Mouse (Mus musculus): Measurements from ENCODE around the gene Crmp1. TPM values are rescaled to one million over a fixed set of nuclear protein-coding genes. Genes with fewer than 3 reads are reported as not detected.
A peak's percentile ranks its signal among the peaks of the same experiment; 100 is the strongest.

The Crmp1 gene
- total RNA-seq, 2 experiments from 2014 or later = 199 to 200 TPM

GRCm38 (mm10) chr5:37281021-37281420 is 39.3 kb downstream of the Crmp1 start:
- peak in 1 of 2 experiments; percentile 33 for DNase-seq (ENCODE audit: low spot score in 2 of 2)
- intact Hi-C loops (cut with DNase I) = no loop called here

- DNase-seq (ENCODE audit: low spot score in 2 of 2) = peak; percentile 54 to 57
- intact Hi-C loops (cut with DNase I) = loop anchor here (2.0 to 5.0 kb wide), 2 partner anchors 44 to 126 kb away; no protein-coding TSS in a partner anchor
These were observed 46.6 kb downstream of the Crmp1 start for GRCm38 (mm10) chr5:37288374-37288773.

DNA sequence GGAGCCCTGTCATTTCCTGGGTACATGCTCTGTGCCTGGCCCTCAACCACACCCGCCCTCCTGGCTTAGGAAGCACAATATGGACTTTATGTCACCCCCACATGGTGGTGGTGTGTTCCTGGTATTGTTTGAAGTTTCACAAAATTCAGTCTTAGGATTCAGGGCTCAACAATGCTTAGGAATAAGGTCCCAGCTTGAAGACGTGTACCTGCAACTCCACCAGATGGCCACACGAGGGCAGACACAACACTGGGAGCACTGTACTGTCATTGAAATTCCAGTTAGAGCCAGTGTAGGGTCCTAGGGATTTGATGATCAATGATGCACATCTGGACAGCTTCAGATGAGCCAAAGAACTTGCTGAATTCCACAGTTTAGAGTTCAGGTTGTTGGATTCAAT is 47.5 kb downstream of the Crmp1 start:
- intact Hi-C loops (cut with DNase I) = loop anchor here (2.0 to 5.0 kb wide), 2 partner anchors 44 to 127 kb away; no protein-coding TSS in a partner anchor
- DNase-seq (ENCODE audit: low spot score in 2 of 2) = peak; percentile 48 to 55

- intact Hi-C loops (cut with DNase I) = no loop called here
- no peak for DNase-seq (ENCODE audit: low spot score in 2 of 2)
These were observed 49.2 kb downstream of the Crmp1 start for GRCm38 (mm10) chr5:37290983-37291382.

DNA sequence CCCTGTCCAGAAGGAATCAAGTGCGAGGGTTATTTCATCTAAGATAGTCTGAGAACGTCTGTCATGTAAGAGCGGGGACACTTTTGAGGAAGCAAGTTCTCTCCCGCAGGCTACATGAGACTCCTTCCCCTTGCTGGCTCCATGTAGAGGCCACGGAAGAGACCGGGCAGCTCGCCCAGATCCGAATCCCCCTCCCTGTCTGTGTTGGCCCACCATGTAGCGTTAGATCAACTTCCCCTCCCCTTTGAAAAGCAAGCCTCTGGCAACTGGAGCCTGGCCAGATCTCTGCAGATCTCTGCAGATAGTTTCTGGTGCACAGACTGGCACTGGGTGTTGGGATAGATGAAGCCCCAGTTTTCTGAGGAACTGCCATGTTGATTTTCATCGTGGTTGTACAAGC is 55.0 kb downstream of the Crmp1 start:
- intact Hi-C loops (cut with DNase I) = loop anchor here (5.0 kb wide), 3 partner anchors 61 to 791 kb away; no protein-coding TSS in a partner anchor
- no peak for DNase-seq (ENCODE audit: low spot score in 2 of 2)

DNA sequence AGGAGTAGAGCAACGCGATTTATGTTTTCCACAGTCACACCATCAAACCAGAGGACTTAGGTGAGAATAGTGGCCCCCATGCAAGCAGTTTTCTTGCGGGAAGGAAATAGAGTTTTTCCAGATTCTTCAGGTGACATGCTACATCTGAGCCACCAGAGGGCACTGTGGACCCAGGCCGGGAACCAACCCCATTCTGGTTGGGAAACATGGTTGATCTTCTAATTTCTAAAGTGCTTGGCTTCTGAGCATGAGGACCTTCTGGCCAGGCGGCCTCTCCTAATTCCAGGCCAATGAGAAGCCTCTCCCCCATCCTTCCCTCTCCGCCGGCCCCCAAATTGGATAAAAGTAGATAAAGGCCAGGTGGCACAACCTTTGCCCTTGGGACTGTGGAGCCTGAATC is 56.6 kb downstream of the Crmp1 start:
- intact Hi-C loops (cut with DNase I) = loop anchor here (2.0 to 5.0 kb wide), 4 partner anchors 59 to 789 kb away; partner anchors contain the start of gene Stk32b
- no peak for DNase-seq (ENCODE audit: low spot score in 2 of 2)

GRCm38 (mm10) chr5:37310026-37310425 is 68.3 kb downstream of the Crmp1 start:
- no peak for DNase-seq (ENCODE audit: low spot score in 2 of 2)
- intact Hi-C loops (cut with DNase I) = no loop called here

- DNase-seq (ENCODE audit: low spot score in 2 of 2) = no peak
- intact Hi-C loops (cut with DNase I) = no loop called here
These were observed 71.4 kb downstream of the Crmp1 start for GRCm38 (mm10) chr5:37312980-37313722.

DNA sequence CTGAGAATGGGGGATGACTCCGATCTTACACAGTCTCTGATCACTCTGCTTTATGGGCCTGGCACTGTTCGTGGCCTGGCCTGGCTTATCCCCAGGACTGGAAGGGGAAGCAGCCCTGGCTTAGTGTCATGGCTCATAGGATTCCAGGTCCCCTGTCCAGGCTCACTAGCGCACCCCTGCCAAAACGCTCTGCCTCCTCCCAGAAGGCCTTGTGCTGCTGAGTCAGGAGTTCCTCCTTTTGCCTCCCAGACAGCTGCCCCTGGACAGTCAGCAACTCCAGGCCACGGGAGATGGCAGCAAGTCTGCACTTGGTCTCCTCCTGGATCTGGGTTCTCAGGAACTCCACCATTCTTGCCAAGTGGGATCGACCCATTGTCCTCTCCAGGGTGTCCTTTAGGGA is 77.0 kb downstream of the Crmp1 start:
- intact Hi-C loops (cut with DNase I) = no loop called here
- no peak for DNase-seq (ENCODE audit: low spot score in 2 of 2)

DNA sequence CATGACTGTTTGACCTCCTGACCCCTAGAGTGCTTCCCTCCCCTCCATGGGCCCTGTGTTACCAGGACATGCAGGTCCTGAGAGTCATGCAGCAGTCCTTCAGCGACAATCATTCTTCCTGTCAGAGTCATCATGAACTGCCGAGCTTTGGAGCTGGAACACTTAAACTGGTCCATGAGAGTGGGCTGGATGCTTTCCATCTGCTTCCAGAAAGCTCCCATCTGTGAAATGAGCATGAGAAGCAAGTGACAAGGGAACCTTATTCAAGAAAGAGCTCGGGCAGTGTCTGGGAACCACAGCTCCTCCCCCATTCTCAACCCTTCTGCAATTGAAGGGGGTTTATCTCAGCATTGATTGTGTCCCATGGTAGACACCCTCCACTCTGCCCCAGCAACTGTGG is 78.4 kb downstream of the Crmp1 start:
- peak; percentile 27 to 36 for DNase-seq (ENCODE audit: low spot score in 2 of 2)
- intact Hi-C loops (cut with DNase I) = no loop called here

- intact Hi-C loops (cut with DNase I) = no loop called here
- no peak for DNase-seq (ENCODE audit: low spot score in 2 of 2)
These were observed 79.0 kb downstream of the Crmp1 start for GRCm38 (mm10) chr5:37320761-37321160.

DNA sequence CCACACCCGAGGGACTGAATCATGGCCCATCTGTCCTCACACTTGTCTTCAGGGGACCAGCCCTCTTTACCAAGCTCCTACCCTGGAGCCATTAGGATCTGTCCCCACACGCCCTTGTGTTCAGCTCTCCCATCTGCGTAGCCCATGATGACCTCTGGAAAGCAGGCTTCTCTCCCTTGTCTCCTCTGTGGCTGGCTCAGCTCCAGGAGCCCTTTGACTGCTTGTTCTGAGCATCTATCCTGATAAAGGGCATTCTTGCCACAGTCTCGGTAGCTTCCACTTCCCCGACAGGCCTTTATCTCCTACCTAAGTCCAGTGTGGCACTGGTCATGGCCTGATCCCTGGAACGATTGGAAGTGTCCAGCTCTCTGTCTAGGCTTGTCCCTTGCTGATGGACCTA is 84.9 kb downstream of the Crmp1 start:
- DNase-seq (ENCODE audit: low spot score in 2 of 2) = no peak
- intact Hi-C loops (cut with DNase I) = no loop called here

DNA sequence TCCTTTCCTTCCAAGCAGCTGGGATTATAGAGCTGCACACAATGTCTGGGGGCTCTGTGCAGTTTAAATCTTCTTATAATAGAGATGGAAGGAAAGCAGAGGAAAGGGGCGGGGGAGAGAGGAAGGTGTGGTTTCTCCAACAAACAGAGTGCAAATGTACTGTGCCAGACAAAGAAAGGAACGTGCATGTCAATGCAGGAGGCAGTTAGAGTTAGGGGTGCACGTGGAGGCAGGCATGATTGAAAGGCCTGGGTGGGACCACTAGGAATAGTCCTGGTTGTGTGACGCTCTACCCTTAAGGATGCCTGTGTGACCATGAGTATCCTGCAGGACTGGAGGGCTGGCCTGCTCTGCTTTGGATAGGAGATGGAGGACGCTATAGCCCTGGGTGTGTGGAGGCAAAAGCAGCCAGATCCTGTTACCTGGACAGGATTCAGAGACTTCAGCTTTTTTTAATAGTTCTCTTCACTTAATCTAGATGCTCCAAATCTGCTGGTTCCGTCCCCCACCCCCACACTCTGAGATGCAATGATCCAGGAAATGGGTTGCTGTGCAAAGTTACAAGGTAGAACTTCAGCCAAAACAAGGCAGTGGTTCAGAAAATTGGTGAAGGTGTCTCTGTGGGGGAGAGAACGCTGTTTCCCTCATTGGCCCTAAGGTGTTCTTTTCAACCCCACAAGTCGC is 88.9 kb downstream of the Crmp1 start:
- intact Hi-C loops (cut with DNase I) = no loop called here
- no peak for DNase-seq (ENCODE audit: low spot score in 2 of 2)

- no peak for DNase-seq (ENCODE audit: low spot score in 2 of 2)
- intact Hi-C loops (cut with DNase I) = no loop called here
These were observed 89.4 kb downstream of the Crmp1 start for GRCm38 (mm10) chr5:37331133-37331505.

- no peak for DNase-seq (ENCODE audit: low spot score in 2 of 2)
- intact Hi-C loops (cut with DNase I) = no loop called here
These were observed 90.3 kb downstream of the Crmp1 start for GRCm38 (mm10) chr5:37332066-37332465.

GRCm38 (mm10) chr5:37335061-37335460 is 93.3 kb downstream of the Crmp1 start:
- DNase-seq (ENCODE audit: low spot score in 2 of 2) = no peak
- intact Hi-C loops (cut with DNase I) = no loop called here

GRCm38 (mm10) chr5:37336485-37337105 is 94.9 kb downstream of the Crmp1 start, which contains the start of gene Evc:
Gene Evc, minus strand, starts transcription at chr5:37336894.
- peak; percentile 36 to 55 for DNase-seq (ENCODE audit: low spot score in 2 of 2)
- intact Hi-C loops (cut with DNase I) = no loop called here

DNA sequence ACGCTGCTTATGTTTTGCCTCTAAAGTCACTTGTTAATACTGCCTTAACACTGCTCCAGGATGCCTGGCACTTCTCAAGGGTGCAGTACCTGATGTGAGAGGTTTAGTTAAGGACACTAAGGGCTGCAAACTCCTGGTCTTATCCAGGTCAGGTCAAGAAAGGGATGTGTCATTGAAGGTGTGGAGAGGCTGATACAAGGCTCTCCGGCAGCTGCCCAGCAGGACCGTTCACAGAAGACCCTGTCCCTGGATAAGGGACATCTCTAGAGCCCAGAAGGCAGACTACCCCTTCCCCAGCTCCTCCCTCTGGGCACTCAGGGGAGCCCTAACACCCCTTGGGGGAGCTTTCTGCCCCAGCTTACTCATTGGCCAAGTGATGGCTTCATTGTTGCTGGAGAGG is 96.0 kb downstream of the Crmp1 start:
- DNase-seq (ENCODE audit: low spot score in 2 of 2) = no peak
- intact Hi-C loops (cut with DNase I) = no loop called here

- intact Hi-C loops (cut with DNase I) = no loop called here
- DNase-seq (ENCODE audit: low spot score in 2 of 2) = peak; percentile 82 to 89
These were observed 96.5 kb downstream of the Crmp1 start, which contains the start of gene Evc2 for GRCm38 (mm10) chr5:37338288-37338687. Gene Evc2, plus strand, starts transcription at chr5:37338499.

Data from left cerebral cortex, postnatal 36 days (tissue).